Mouse (Mus musculus) liver, embryonic 16.5 days (tissue): Measurements from ENCODE around the gene Pou4f2. TPM values are rescaled to one million over a fixed set of nuclear protein-coding genes. Genes with fewer than 3 reads are reported as not detected.

Source experiments
- ATAC-seq: fragments of 200-750 bp; cut with Nextera tagmentation; 2 replicates; pipeline ENCODE4 v1.8.0; 2017; ENCODE audit warnings: low read depth, mild to moderate bottlenecking, moderate number of reproducible peaks, moderate library complexity
- H3K27ac ChIP-seq: fragments of 300-500 bp; sonication (generic); 2 replicates; pipeline ENCODE4 v1.5.1; 2014; ENCODE audit warnings: mild to moderate bottlenecking, low read length
- H3K27me3 ChIP-seq: fragments of 300-500 bp; sonication (generic); 2 replicates; pipeline ENCODE4 v1.6.1; 2014; ENCODE audit warnings: low read depth, low read length, mixed read lengths; ENCODE audit not compliant: control insufficient read depth, insufficient read depth
- H3K36me3 ChIP-seq: fragments of 300-500 bp; sonication (generic); 2 replicates; pipeline ENCODE4 v1.6.1; 2014; ENCODE audit warnings: mild to moderate bottlenecking; ENCODE audit not compliant: control insufficient read depth, insufficient read depth
- H3K4me1 ChIP-seq: fragments of 300-500 bp; sonication (generic); 2 replicates; pipeline ENCODE4 v1.6.1; 2014; ENCODE audit warnings: low read depth, low read length, mixed read lengths; ENCODE audit not compliant: control insufficient read depth
- H3K4me2 ChIP-seq: fragments of 300-500 bp; sonication (generic); 2 replicates; pipeline ENCODE4 v1.6.1; 2014; ENCODE audit warnings: low read depth, low read length, mixed read lengths
- H3K4me3 ChIP-seq: fragments of 300-500 bp; sonication (generic); 2 replicates; pipeline ENCODE4 v1.5.1; 2014; ENCODE audit warnings: low read depth, mild to moderate bottlenecking, low read length
- H3K9ac ChIP-seq: fragments of 300-500 bp; sonication (generic); 2 replicates; pipeline ENCODE4 v1.6.1; 2014; ENCODE audit warnings: low read depth, low read length
- H3K9me3 ChIP-seq: fragments of 300-500 bp; sonication (generic); replicated peaks from 2 replicates; pipeline ENCODE4 v1.6.1; 2016; ENCODE audit warnings: low read length; ENCODE audit not compliant: control insufficient read depth
- WGBS: fragments of 180-500 bp; shearing (Covaris S2); extraction: QIAGEN DNeasy Blood & Tissue Kit; methylation state at CpG from one replicate; pipeline ENCODE4 v1.1.7; 2014; ENCODE audit not compliant: insufficient replicate concordance; 5-methylcytosine and 5-hydroxymethylcytosine counted together
- polyA plus RNA-seq: library from polyadenylated mRNA; unstranded; fragments of >200 nt; fragmentation: Nextera tagmentation; extraction: Ambion mirVana; gene quantifications from 2 replicates; pipeline ENCODE4 v1.2.1, GENCODE M21; 2015

Pou4f2 gene
- polyA plus RNA-seq, 1 experiment from 2014 or later = not detected

DNA sequence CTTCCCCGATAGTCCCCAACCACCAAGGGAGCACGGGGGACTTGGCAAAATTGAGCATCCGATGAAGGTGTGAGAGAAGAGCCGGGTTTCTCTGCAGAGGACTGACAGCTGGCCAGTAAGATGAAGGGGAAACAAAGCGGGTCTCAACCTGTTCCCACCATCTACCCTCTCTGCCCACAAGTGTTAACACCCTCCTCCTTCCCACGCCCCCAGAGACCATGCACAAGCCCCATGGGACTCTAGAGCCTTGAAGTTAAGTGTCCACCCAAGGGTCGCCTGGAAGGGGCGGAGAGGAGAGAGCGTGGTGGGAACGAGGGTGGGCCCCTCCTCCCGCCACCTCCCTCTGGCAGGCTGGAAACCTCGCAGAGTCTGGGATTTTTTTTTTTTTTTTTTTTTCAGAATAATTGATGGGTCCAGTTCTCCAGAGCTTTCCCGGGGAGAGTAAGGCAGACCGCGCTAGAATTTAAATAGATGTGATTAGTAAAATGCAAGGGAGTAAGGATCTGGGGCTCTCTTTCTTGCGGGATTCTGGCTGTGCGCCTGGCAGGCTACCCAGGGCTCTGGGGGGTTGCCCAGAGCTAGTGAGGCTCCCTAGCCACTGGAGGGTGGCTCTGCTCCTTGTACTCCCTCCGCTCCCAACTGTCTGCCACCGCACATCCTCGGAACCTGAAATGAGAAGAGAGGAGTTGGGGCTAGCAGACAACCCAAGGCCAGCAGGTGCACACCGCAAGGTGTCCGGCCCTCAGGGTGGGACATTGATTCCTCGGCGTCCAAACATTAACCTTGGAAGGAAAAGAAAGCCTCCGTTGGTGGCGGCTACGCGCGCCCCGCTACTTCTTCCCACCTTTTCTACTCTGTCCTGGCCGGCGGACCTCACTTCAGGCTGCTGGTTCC, 9.3 kb downstream of the Pou4f2 start:
- Histone ChIP-seq H3K4me1 (no peaks in the 10 kb centered on the region), H3K9ac (no peak overlapping the region), H3K36me3 (no peaks in the 10 kb centered on the region), H3K4me3 (no peak overlapping the region), H3K27me3 (peaks cover 24% of the 10 kb centered on the region), H3K4me2 (no peak overlapping the region), H3K9me3 (no peaks in the 10 kb centered on the region), H3K27ac (no peak overlapping the region)
- WGBS = 2% methylated on average over 32 of the region's 32 CpGs
- ATAC-seq = no peak

DNA sequence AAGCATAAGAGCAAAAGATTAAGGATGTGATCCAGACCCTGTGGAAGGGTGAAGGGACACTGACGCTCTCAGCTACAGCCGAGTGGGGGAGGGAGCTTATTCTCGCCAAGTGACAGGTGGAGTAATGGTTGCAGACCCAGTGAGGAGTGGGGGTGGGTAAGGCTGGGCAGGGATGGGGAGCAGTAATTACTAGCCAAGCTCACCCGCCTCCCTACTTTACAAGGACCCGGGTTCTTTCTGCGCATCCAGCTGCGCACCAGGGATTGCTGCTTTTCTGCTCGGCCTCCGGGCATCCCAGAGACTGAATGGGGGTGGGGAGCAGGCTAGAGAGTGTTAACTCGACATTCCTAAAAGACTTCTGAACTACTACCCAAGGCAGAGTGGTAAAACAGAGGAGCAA, 10.0 kb downstream of the Pou4f2 start:
- Histone ChIP-seq H3K4me1 (no peaks in the 10 kb centered on the region), H3K27ac (no peak overlapping the region), H3K9ac (no peak overlapping the region), H3K4me3 (no peak overlapping the region), H3K36me3 (no peaks in the 10 kb centered on the region), H3K9me3 (no peaks in the 10 kb centered on the region), H3K27me3 (peaks cover 19% of the 10 kb centered on the region), H3K4me2 (no peak overlapping the region)
- 4% methylated on average over 10 of the region's 10 CpGs for WGBS
- ATAC-seq = no peak

DNA sequence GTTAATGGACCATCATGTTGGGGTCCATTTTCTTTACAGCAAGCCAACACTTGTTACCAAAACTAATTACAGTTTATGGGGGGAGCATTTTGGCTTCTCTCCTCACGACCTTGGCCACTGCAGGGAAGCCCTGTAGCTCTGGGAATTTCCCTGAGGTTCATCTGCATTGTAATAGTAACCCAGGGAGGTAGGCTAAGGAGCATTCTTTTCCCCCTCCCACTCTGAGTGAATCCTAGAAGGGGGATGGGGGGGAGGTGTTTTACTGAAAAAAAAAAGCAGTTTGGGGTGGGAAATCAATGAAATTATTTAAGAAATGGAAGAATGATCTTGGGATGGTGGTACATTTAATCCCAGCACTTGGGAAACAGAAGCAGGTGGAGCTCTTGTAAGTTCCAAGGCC, 12.5 kb downstream of the Pou4f2 start:
- Histone ChIP-seq H3K4me3 (no peak overlapping the region), H3K4me2 (no peak overlapping the region), H3K27ac (no peak overlapping the region), H3K36me3 (no peaks in the 10 kb centered on the region), H3K9me3 (no peaks in the 10 kb centered on the region), H3K27me3 (peaks cover 26% of the 10 kb centered on the region), H3K9ac (no peak overlapping the region), H3K4me1 (no peaks in the 10 kb centered on the region)
- whole genome bisulfite sequencing = 0% methylated on average over 1 of the region's 1 CpGs
- ATAC-seq = no peak

DNA sequence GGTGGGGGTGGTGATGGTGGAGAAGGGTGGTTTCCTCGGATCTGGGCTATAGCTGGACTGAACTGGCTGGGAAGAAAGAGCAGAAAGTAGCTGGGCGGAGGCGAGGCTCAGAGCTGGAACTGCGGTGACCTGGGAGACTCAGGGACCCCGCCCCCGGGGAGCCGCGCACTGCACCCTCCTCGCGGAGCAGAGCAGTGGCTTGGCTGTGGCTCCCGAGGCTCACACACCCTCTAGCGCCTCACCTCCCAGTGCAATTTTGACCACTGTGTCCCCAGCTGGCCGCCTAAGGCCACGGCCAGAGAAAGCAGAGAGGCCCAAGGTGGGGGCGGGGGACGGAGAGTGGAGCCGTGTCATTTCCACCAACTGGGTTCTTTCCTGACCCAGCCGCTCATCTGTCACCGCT, 16.3 kb downstream of the Pou4f2 start:
- Histone ChIP-seq H3K4me3 (no peak overlapping the region), H3K36me3 (no peaks in the 10 kb centered on the region), H3K9me3 (no peaks in the 10 kb centered on the region), H3K27ac (no peak overlapping the region), H3K27me3 (peaks cover 10% of the 10 kb centered on the region), H3K9ac (no peak overlapping the region), H3K4me1 (no peaks in the 10 kb centered on the region), H3K4me2 (no peak overlapping the region)
- under 1% methylated on average over 18 of the region's 19 CpGs for WGBS
- no peak for ATAC-seq

DNA sequence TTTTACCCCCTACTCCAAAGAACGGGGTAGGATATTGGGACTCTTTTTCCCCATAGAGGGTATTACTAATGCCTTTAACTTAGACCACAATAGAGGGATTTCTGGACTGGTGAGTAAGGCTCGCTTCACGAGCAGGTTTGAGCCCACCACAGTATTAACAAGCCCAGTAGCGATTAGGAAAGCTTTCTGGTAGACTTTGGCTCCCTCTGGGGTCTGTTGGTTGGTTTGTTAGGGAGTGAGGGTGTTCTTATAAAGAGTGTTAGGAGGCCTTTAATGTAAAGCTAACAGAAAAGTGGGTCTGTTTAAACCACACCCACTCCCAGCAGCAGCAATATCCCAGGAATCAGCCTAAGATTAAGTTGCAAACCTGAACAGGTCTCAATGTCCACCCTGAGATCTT, 17.2 kb downstream of the Pou4f2 start:
- Histone ChIP-seq H3K4me1 (no peaks in the 10 kb centered on the region), H3K27ac (no peak overlapping the region), H3K27me3 (peaks cover 10% of the 10 kb centered on the region), H3K4me3 (no peak overlapping the region), H3K9me3 (no peaks in the 10 kb centered on the region), H3K36me3 (no peaks in the 10 kb centered on the region), H3K4me2 (no peak overlapping the region), H3K9ac (no peak overlapping the region)
- 15% methylated on average over 4 of the region's 4 CpGs for WGBS
- ATAC-seq = no peak

DNA sequence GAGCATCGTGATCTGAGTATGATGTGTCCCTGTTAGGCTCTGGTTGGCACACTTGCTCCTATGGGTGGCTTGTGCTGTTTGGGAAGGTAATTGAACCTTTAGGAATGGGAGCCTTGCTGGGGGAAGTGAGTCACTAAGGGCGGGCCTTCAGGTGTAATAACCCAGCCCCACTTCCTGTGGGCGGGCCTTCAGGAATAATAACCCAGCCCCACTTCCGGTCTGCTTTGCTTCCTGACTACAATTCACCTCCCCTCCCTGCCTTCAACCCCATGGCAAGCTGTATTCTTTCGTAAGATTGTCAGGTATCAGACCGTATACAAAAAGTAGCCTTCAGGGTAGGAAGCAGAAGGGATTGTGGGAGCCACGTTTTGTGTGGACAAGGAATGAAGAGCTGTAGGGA, 45.7 kb downstream of the Pou4f2 start:
- ATAC-seq = no peak
- no peaks in the 10 kb centered on the region for H3K36me3 ChIP-seq
- no peak overlapping the region for H3K4me2 ChIP-seq
- no peaks in the 10 kb centered on the region for H3K4me1 ChIP-seq
- 65% methylated on average over 7 of the region's 7 CpGs for WGBS
- no peak overlapping the region for H3K27ac ChIP-seq
- no peak overlapping the region for H3K9ac ChIP-seq
- H3K9me3 ChIP-seq = no peaks in the 10 kb centered on the region
- H3K27me3 ChIP-seq = no peaks in the 10 kb centered on the region
- no peak overlapping the region for H3K4me3 ChIP-seq

Other genes with a start within 250 kb of the Pou4f2 start
- not detected in 2 replicates for gene Ttc29, start 223.3 kb downstream of the Pou4f2 start, polyA plus RNA-seq
- gene Rbmxl1, start 72.3 kb upstream of the Pou4f2 start, polyA plus RNA-seq = 67.1 and 73.9 TPM in 2 replicates
- 5.8 and 6.2 TPM in 2 replicates for gene Slc10a7, start 72.7 kb upstream of the Pou4f2 start, polyA plus RNA-seq